Mouse (Mus musculus) MEL (cell line): ENCODE measurements at regions not wholly inside any gene's neighbourhood (a gene's known extent, or its start where the extent isn't known, plus 50 kb on each side); places are given as distances from the start of the nearest gene placed in this dataset.
A peak's percentile ranks its signal among the peaks of the same experiment; 100 is the strongest.

Source experiments
- DNase-seq: peaks from one replicate; pipeline ENCODE4 v3.0.0; 2011; ENCODE audit warnings: low read depth, low spot score
- H3K27ac ChIP-seq: 2 replicates; pipeline ENCODE4 v1.5.1; 2012; ENCODE audit warnings: low read depth, mild to moderate bottlenecking, control low read depth, low read length, moderate library complexity; ENCODE audit not compliant: control insufficient read depth
- H3K27me3 ChIP-seq, 2 experiments: fragments of 150-350 bp in 1 of 2; sonication (generic) in 1 of 2; 2 replicates each; pipeline ENCODE4 v1.6.1; 2012; ENCODE audit warnings: low read length in 2 of 2, mild to moderate bottlenecking in 2 of 2, improper control_type of control experiment in 1 of 2, moderate library complexity in 1 of 2; ENCODE audit not compliant: insufficient read depth in 2 of 2, control insufficient read depth in 1 of 2
- H3K36me3 ChIP-seq, 2 experiments: 2 replicates each; pipeline ENCODE4 v1.6.1; 2012 to 2014; ENCODE audit warnings: low read length in 2 of 2, improper control_type of control experiment in 1 of 2, inconsistent platforms in 1 of 2, mild to moderate bottlenecking in 1 of 2; ENCODE audit not compliant: insufficient read depth in 2 of 2, control insufficient read depth in 1 of 2
- H3K4me1 ChIP-seq, 2 experiments: fragments of 150-350 bp in 1 of 2; sonication (generic) in 1 of 2; 2 replicates each; pipeline ENCODE4 v1.6.1; 2012; ENCODE audit warnings: low read length in 2 of 2, improper control_type of control experiment in 1 of 2, mild to moderate bottlenecking in 1 of 2; ENCODE audit not compliant: insufficient read depth in 2 of 2, control insufficient read depth in 1 of 2
- H3K4me3 ChIP-seq, 2 experiments: fragments of 150-350 bp in 1 of 2; sonication (generic) in 1 of 2; 2 replicates each; pipeline ENCODE4 v1.5.1; 2012; ENCODE audit warnings: low read depth in 2 of 2, low read length in 2 of 2, mild to moderate bottlenecking in 2 of 2, moderate library complexity in 2 of 2, control low read depth in 1 of 2, improper control_type of control experiment in 1 of 2; ENCODE audit not compliant: control insufficient read depth in 1 of 2, insufficient read depth in 1 of 2
- H3K79me2 ChIP-seq: 2 replicates; pipeline ENCODE4 v1.6.1; 2012; ENCODE audit warnings: mild to moderate bottlenecking, low read length, moderate library complexity; ENCODE audit not compliant: control insufficient read depth, poor library complexity, insufficient read depth
- H3K9ac ChIP-seq: 2 replicates; pipeline ENCODE4 v1.6.1; 2012; ENCODE audit warnings: low read depth, mild to moderate bottlenecking, control low read depth, low read length, moderate library complexity; ENCODE audit not compliant: control insufficient read depth, poor library complexity, severe bottlenecking
- H3K9me3 ChIP-seq: fragments of 150-350 bp; sonication (generic); replicated peaks from 2 replicates; pipeline ENCODE4 v1.6.1; 2012; ENCODE audit warnings: mild to moderate bottlenecking, low read length, improper control_type of control experiment, moderate library complexity; ENCODE audit not compliant: insufficient read depth
- BHLHE40 ChIP-seq: IDR thresholded peaks from 2 replicates; pipeline ENCODE4 v1.6.1; 2012; ENCODE audit warnings: low read depth, mild to moderate bottlenecking, inconsistent platforms, low read length, improper control_type of control experiment, borderline replicate concordance
- CHD1 ChIP-seq: IDR thresholded peaks from 2 replicates; pipeline ENCODE4 v1.6.1; 2012; ENCODE audit warnings: low read depth, mild to moderate bottlenecking, inconsistent platforms, low read length, improper control_type of control experiment
- CHD2 ChIP-seq: IDR thresholded peaks from 2 replicates; pipeline ENCODE4 v1.6.1; 2011; ENCODE audit warnings: low read length, improper control_type of control experiment
- CTCF ChIP-seq, 3 experiments: IDR thresholded peaks in 2 of 3; conservative IDR thresholded peaks in 1 of 3; 2 replicates each; pipeline ENCODE4 v1.5.1; 2011 to 2012; ENCODE audit warnings: low read length in 3 of 3, low read depth in 2 of 3, mild to moderate bottlenecking in 2 of 3, improper control_type of control experiment in 1 of 3, inconsistent platforms in 1 of 3, mixed read lengths in 1 of 3, moderate library complexity in 1 of 3; ENCODE audit not compliant: control insufficient read depth in 1 of 3, insufficient read depth in 1 of 3, poor library complexity in 1 of 3, severe bottlenecking in 1 of 3
- ELF1 ChIP-seq: IDR thresholded peaks from 2 replicates; pipeline ENCODE4 v1.6.1; 2014; ENCODE audit warnings: low read depth, mild to moderate bottlenecking, inconsistent platforms, low read length, improper control_type of control experiment, moderate library complexity
- EP300 ChIP-seq, 2 experiments: IDR thresholded peaks; 2 replicates each; pipeline ENCODE4 v1.6.1; 2011; ENCODE audit warnings: improper control_type of control experiment in 2 of 2, low read length in 2 of 2, low read depth in 1 of 2, mild to moderate bottlenecking in 1 of 2
- GABPA ChIP-seq: IDR thresholded peaks from 2 replicates; pipeline ENCODE4 v1.6.1; 2012; ENCODE audit warnings: low read depth, mild to moderate bottlenecking, inconsistent platforms, low read length, improper control_type of control experiment, moderate library complexity
- KAT2A ChIP-seq: conservative IDR thresholded peaks from 2 replicates; pipeline ENCODE4 v1.6.1; 2012; ENCODE audit warnings: low read depth, low read length, improper control_type of control experiment, inconsistent platforms
- MAX ChIP-seq: IDR thresholded peaks from 2 replicates; pipeline ENCODE4 v1.6.1; 2011; ENCODE audit warnings: low read length, improper control_type of control experiment
- MXI1 ChIP-seq: IDR thresholded peaks from 2 replicates; pipeline ENCODE4 v1.6.1; 2011; ENCODE audit warnings: mild to moderate bottlenecking, low read depth, low read length, improper control_type of control experiment
- MYB ChIP-seq: IDR thresholded peaks from 2 replicates; pipeline ENCODE4 v1.6.1; 2011; ENCODE audit warnings: mild to moderate bottlenecking, low read depth, low read length, improper control_type of control experiment
- MYC ChIP-seq: IDR thresholded peaks from 2 replicates; pipeline ENCODE4 v1.6.1; 2011; ENCODE audit warnings: low read depth, mild to moderate bottlenecking, low read length, improper control_type of control experiment, moderate library complexity
- POLR2A ChIP-seq, 2 experiments: IDR thresholded peaks; 2 replicates each; pipeline ENCODE4 v1.6.1; 2011 to 2012; ENCODE audit warnings: low read length in 2 of 2, mild to moderate bottlenecking in 2 of 2, control low read depth in 1 of 2, improper control_type of control experiment in 1 of 2, low read depth in 1 of 2, moderate library complexity in 1 of 2; ENCODE audit not compliant: control insufficient read depth in 1 of 2, insufficient read depth in 1 of 2, poor library complexity in 1 of 2
- POLR2AphosphoS2 ChIP-seq: IDR thresholded peaks from 2 replicates; pipeline ENCODE4 v1.6.1; 2011; ENCODE audit warnings: low read length, improper control_type of control experiment
- RCOR1 ChIP-seq: IDR thresholded peaks from 2 replicates; pipeline ENCODE4 v1.6.1; 2012; ENCODE audit warnings: low read depth, mild to moderate bottlenecking, inconsistent platforms, low read length, improper control_type of control experiment
- SMC3 ChIP-seq: IDR thresholded peaks from 2 replicates; pipeline ENCODE4 v1.6.1; 2011; ENCODE audit warnings: low read depth, low read length, improper control_type of control experiment
- TCF12 ChIP-seq: IDR thresholded peaks from 2 replicates; pipeline ENCODE4 v1.6.1; 2014; ENCODE audit warnings: low read depth, mild to moderate bottlenecking, inconsistent platforms, low read length, improper control_type of control experiment, moderate library complexity
- USF2 ChIP-seq, 2 experiments: IDR thresholded peaks; 2 replicates each; pipeline ENCODE4 v1.6.1; 2011 to 2012; ENCODE audit warnings: improper control_type of control experiment in 2 of 2, low read length in 2 of 2, borderline replicate concordance in 1 of 2, inconsistent platforms in 1 of 2, low read depth in 1 of 2, mild to moderate bottlenecking in 1 of 2; ENCODE audit not compliant: insufficient read depth in 1 of 2
- ZKSCAN1 ChIP-seq: IDR thresholded peaks from 2 replicates; pipeline ENCODE4 v1.6.1; 2012; ENCODE audit warnings: low read depth, mild to moderate bottlenecking, inconsistent platforms, low read length, improper control_type of control experiment, moderate library complexity
- ZMIZ1 ChIP-seq: IDR thresholded peaks from 2 replicates; pipeline ENCODE4 v1.6.1; 2012; ENCODE audit warnings: low read depth, mild to moderate bottlenecking, inconsistent platforms, low read length, improper control_type of control experiment, moderate library complexity

- no peaks in the 10 kb centered on the region for H3K9me3 ChIP-seq
- no peak overlapping the region for H3K4me3 ChIP-seq
- no peak overlapping the region for H3K9ac ChIP-seq
- no peak overlapping the region for H3K27ac ChIP-seq
- no peaks in the 10 kb centered on the region for H3K36me3 ChIP-seq
- no peaks in the 10 kb centered on the region for H3K4me1 ChIP-seq
- H3K27me3 ChIP-seq, result no peaks in the 10 kb centered on the region; a peak in 1 of 4 replicates
- TF ChIP-seq POLR2A (IDR thresholded peaks at IDR 0.05; ENCODE audit: control insufficient read depth in 1 of 2, insufficient read depth in 1 of 2, low read depth in 1 of 2, low read length in 2 of 2, poor library complexity in 1 of 2) (no peak), ZMIZ1 (no peak), USF2 (IDR thresholded peaks at IDR 0.05; ENCODE audit: borderline replicate concordance in 1 of 2, insufficient read depth in 1 of 2, low read depth in 1 of 2, low read length in 2 of 2) (no peak), POLR2AphosphoS2 (no peak), GABPA (no peak), CTCF (IDR thresholded peaks at IDR 0.05 in 2 of 3, conservative IDR thresholded peaks at IDR 0.05 in 1 of 3; ENCODE audit: control insufficient read depth in 1 of 3, insufficient read depth in 1 of 3, low read depth in 2 of 3, low read length in 3 of 3, poor library complexity in 1 of 3, severe bottlenecking in 1 of 3) (no peak)
- no peak for DNase-seq
- H3K79me2 ChIP-seq, result no peaks in the 10 kb centered on the region
Measured at GRCm38 (mm10) chr5:148634919-148635356, 82.3 kb upstream of the Ubl3 start.

- TF ChIP-seq KAT2A (no peak), ELF1 (no peak), SMC3 (no peak), ZKSCAN1 (no peak)
- no peak overlapping the region for H3K27ac ChIP-seq
- H3K4me3 ChIP-seq, result no peak overlapping the region
- DNase-seq, result peak; percentile 14
- no peaks in the 10 kb centered on the region for H3K4me1 ChIP-seq
- no peak overlapping the region for H3K9ac ChIP-seq
- H3K79me2 ChIP-seq, result no peaks in the 10 kb centered on the region
- H3K36me3 ChIP-seq, result no peaks in the 10 kb centered on the region
- no peaks in the 10 kb centered on the region; a peak in 1 of 4 replicates for H3K27me3 ChIP-seq
- no peaks in the 10 kb centered on the region for H3K9me3 ChIP-seq
Measured at GRCm38 (mm10) chr5:148633999-148634398, 81.4 kb upstream of the Ubl3 start.

GRCm38 (mm10) chr5:148633331-148633730 lies 80.7 kb upstream of the Ubl3 start:
- Histone ChIP-seq H3K27ac (no peak overlapping the region), H3K36me3 (no peaks in the 10 kb centered on the region), H3K9me3 (no peaks in the 10 kb centered on the region), H3K4me1 (no peaks in the 10 kb centered on the region), H3K79me2 (no peaks in the 10 kb centered on the region), H3K4me3 (no peak overlapping the region), H3K27me3 (no peaks in the 10 kb centered on the region; a peak in 1 of 4 replicates), H3K9ac (no peak overlapping the region)
- no peak for TF ChIP-seq KAT2A
- no peak for TF ChIP-seq POLR2AphosphoS2
- no peak for TF ChIP-seq SMC3
- TF ChIP-seq MYB, result no peak
- no peak for TF ChIP-seq BHLHE40
- TF ChIP-seq CHD2, result no peak
- TF ChIP-seq ZKSCAN1, result no peak
- TF ChIP-seq ELF1, result no peak
- no peak for TF ChIP-seq MAX
- TF ChIP-seq MXI1, result no peak
- TF ChIP-seq MYC, result no peak
- TF ChIP-seq TCF12, result no peak
- no peak for TF ChIP-seq EP300 (IDR thresholded peaks at IDR 0.05; ENCODE audit: low read depth in 1 of 2, low read length in 2 of 2)
- TF ChIP-seq RCOR1, result no peak
- no peak for TF ChIP-seq CHD1
- TF ChIP-seq CTCF (IDR thresholded peaks at IDR 0.05 in 2 of 3, conservative IDR thresholded peaks at IDR 0.05 in 1 of 3; ENCODE audit: control insufficient read depth in 1 of 3, insufficient read depth in 1 of 3, low read depth in 2 of 3, low read length in 3 of 3, poor library complexity in 1 of 3, severe bottlenecking in 1 of 3), result no peak
- DNase-seq, result no peak
